26 mouse cellular contexts compared by ENCODE assay signal in the genomic region with DNA sequence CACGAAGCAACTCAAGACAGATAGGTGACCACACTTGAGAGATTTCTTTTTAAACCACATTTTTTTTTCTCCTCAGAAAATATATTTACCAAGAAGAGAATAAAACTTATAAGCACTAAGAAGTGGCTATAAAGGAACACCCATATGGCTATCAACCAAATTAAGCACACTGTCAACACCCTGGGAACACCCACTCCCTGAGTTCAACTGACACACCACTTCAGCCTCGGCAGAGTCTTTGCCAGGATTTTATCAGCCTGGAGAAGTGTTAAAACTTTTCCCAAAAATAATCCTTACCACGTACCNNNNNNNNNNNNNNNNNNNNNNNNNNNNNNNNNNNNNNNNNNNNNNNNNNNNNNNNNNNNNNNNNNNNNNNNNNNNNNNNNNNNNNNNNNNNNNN.
A peak's percentile ranks its signal among the peaks of the same experiment; 100 is the strongest.
DNase-seq lines count a peak whose midpoint lies in the region; ATAC-seq and TF ChIP-seq lines count a peak whose summit lies in the region.
"Had no signal": no experiment of that assay in that cellular context is flagged by ENCODE, and none has a peak within 500 bp of the region (broad histone marks: within the 10 kb centered on the region; RNA-seq: fewer than 3 reads in every experiment).

No protein-coding gene starts in this region.

- ATAC-seq in heart, postnatal 0 days (ENCODE audit: insufficient read depth, low read depth): peak; percentile 69; the same call in 1 of the 2 replicates
- no peak for ATAC-seq in lung, postnatal 0 days
- ATAC-seq: CD4-positive, CD25-positive, alpha-beta regulatory T cell, adult 4 months; forebrain, embryonic 16.5 days; intestine, embryonic 15.5 days; liver, postnatal 0 days; Patski had no signal

- H3K27me3 ChIP-seq in heart, postnatal 0 days (ENCODE audit: control insufficient read depth, insufficient read depth, low read length): 0 out of 2 replicates have a peak, but pooled peaks cover 3% of the 10 kb centered on the region
- H3K27me3 ChIP-seq in lung, postnatal 0 days (replicated peaks; ENCODE audit: insufficient read depth, low read length): no peaks in the 10 kb centered on the region
- H3K27me3 ChIP-seq: embryonic facial prominence, embryonic 13.5 days; hindbrain, embryonic 15.5 days; intestine, embryonic 15.5 days; neural tube, embryonic 13.5 days had no signal

- TF ChIP-seq CTCF in heart, postnatal 0 days (IDR thresholded peaks at IDR 0.05; ENCODE audit: low read depth): no peak
- TF ChIP-seq CTCF in lung, postnatal 0 days (IDR thresholded peaks at IDR 0.05): no peak

- intact Hi-C loops in heart, postnatal 14 days (cut with DNase I): no loop called here

- 0 out of 2 replicates have a peak, but pooled peaks cover 7% of the 10 kb centered on the region for H3K4me1 ChIP-seq in heart, postnatal 0 days (ENCODE audit: control insufficient read depth, insufficient read depth)
- no peaks in the 10 kb centered on the region for H3K4me1 ChIP-seq in lung, postnatal 0 days (ENCODE audit: insufficient read depth, low read depth, low read length)
- H3K4me1 ChIP-seq: embryonic facial prominence, embryonic 13.5 days; hindbrain, embryonic 15.5 days; intestine, embryonic 15.5 days; neural tube, embryonic 13.5 days had no signal

- H3K27ac ChIP-seq in heart, postnatal 0 days (ENCODE audit: low read depth): no peak overlapping the region
- no peak overlapping the region for H3K27ac ChIP-seq in lung, postnatal 0 days (ENCODE audit: low read length)
- H3K27ac ChIP-seq: embryonic facial prominence, embryonic 13.5 days; hindbrain, embryonic 15.5 days; intestine, embryonic 15.5 days; limb, embryonic 10.5 days; neural tube, embryonic 13.5 days had no signal

- 29% methylated on average over 3 of the region's 3 CpGs for WGBS in heart, postnatal 0 days
- WGBS in lung, postnatal 0 days: 46% methylated on average over 3 of the region's 3 CpGs

- H3K9ac ChIP-seq in heart, postnatal 0 days (replicated peaks; ENCODE audit: low read depth, low read length): no peak overlapping the region
- H3K9ac ChIP-seq in lung, postnatal 0 days (replicated peaks; ENCODE audit: low read depth): no peak overlapping the region
- H3K9ac ChIP-seq: embryonic facial prominence, embryonic 13.5 days; hindbrain, embryonic 15.5 days; intestine, embryonic 15.5 days; liver, postnatal 0 days; neural tube, embryonic 13.5 days had no signal

- H3K4me3 ChIP-seq in heart, postnatal 0 days (ENCODE audit: low read depth, low read length): no peak overlapping the region
- H3K4me3 ChIP-seq in lung, postnatal 0 days (ENCODE audit: low read depth, low read length): no peak overlapping the region
- H3K4me3 ChIP-seq: embryonic facial prominence, embryonic 13.5 days; hindbrain, embryonic 15.5 days; intestine, embryonic 15.5 days; limb, embryonic 10.5 days; megakaryocyte, embryonic 14.5 days; neural tube, embryonic 13.5 days had no signal

- peak; percentile 79 to 85 for DNase-seq in frontal cortex, adult 2 months (ENCODE audit: extremely low spot score in 1 of 2, low spot score in 1 of 2)
- DNase-seq in frontal cortex, postnatal 10 days (ENCODE audit: low spot score in 2 of 2): no peak
- peak; percentile 47 for DNase-seq in heart, postnatal 0 days (ENCODE audit: low spot score)
- DNase-seq in heart, postnatal 14 days: no peak
- DNase-seq in right cerebral cortex, adult 2 months (ENCODE audit: low spot score in 2 of 2): peak; percentile 56 to 68
- DNase-seq in right cerebral cortex, postnatal 4 days: no peak
- no peak for DNase-seq in adipocyte (ENCODE audit: low spot score)
- no peak for DNase-seq in lung, postnatal 0 days (ENCODE audit: low spot score)
- DNase-seq: adrenal gland, postnatal 10 days; cerebellum, postnatal 10 days; gastrocnemius, postnatal 14 days; kidney, adult 9 months; kidney, postnatal 25 days; liver, postnatal 0 days; lung, postnatal 14 days; midbrain, embryonic 14.5 days; thymus, postnatal 25 days had no signal

- H3K9me3 ChIP-seq in heart, postnatal 0 days (replicated peaks; ENCODE audit: control insufficient read depth, low read length): no peaks in the 10 kb centered on the region
- no peaks in the 10 kb centered on the region for H3K9me3 ChIP-seq in lung, postnatal 0 days (ENCODE audit: low read length)
- H3K9me3 ChIP-seq: embryonic facial prominence, embryonic 13.5 days; hindbrain, embryonic 15.5 days; intestine, embryonic 15.5 days; limb, embryonic 10.5 days; megakaryocyte, embryonic 14.5 days; neural tube, embryonic 13.5 days had no signal

- no peak for TF ChIP-seq EP300 in heart, postnatal 0 days (IDR thresholded peaks at IDR 0.05; ENCODE audit: low read depth)
- TF ChIP-seq EP300 in lung, postnatal 0 days (IDR thresholded peaks at IDR 0.05): no peak

- H3K36me3 ChIP-seq in heart, postnatal 0 days (replicated peaks; ENCODE audit: control insufficient read depth, insufficient read depth, low read length): no peaks in the 10 kb centered on the region
- no peaks in the 10 kb centered on the region for H3K36me3 ChIP-seq in lung, postnatal 0 days (ENCODE audit: insufficient read depth, low read length)
- H3K36me3 ChIP-seq: embryonic facial prominence, embryonic 13.5 days; hindbrain, embryonic 15.5 days; intestine, embryonic 15.5 days; limb, embryonic 10.5 days; neural tube, embryonic 13.5 days had no signal

- no peak overlapping the region for H3K4me2 ChIP-seq in heart, postnatal 0 days (ENCODE audit: low read depth, low read length)
- no peak overlapping the region for H3K4me2 ChIP-seq in lung, postnatal 0 days (replicated peaks; ENCODE audit: low read depth, low read length)
- H3K4me2 ChIP-seq: embryonic facial prominence, embryonic 13.5 days; hindbrain, embryonic 15.5 days; intestine, embryonic 15.5 days; neural tube, embryonic 13.5 days had no signal

Comparison
In these comparisons a context has a peak if more than half of its experiments do, and no peak if none do; other contexts are left out.
1. DNase-seq: peak in frontal cortex, adult 2 months (2 of 2), heart, postnatal 0 days (single experiment) and right cerebral cortex, adult 2 months (2 of 2); none in frontal cortex, postnatal 10 days (0 of 2), heart, postnatal 14 days (0 of 2), right cerebral cortex, postnatal 4 days (single experiment), adipocyte (single experiment) and lung, postnatal 0 days (single experiment).